Mouse (Mus musculus) small intestine, adult 2 months (tissue): ENCODE measurements around the gene Paqr4. TPM values are rescaled to one million over a fixed set of nuclear protein-coding genes. Genes with fewer than 3 reads are reported as not detected.

Source experiments
- H3K27ac ChIP-seq: fragments of 200-500 bp; 2 replicates; pipeline ENCODE4 v1.5.1; 2012; ENCODE audit warnings: low read depth, low read length, control low read depth, inconsistent platforms; ENCODE audit not compliant: insufficient read depth
- H3K27me3 ChIP-seq: fragments of 200-500 bp; 2 replicates; pipeline ENCODE4 v1.6.1; 2012; ENCODE audit warnings: mild to moderate bottlenecking, moderate library complexity, low read length, inconsistent platforms; ENCODE audit not compliant: control insufficient read depth, insufficient read depth
- H3K36me3 ChIP-seq: fragments of 200-500 bp; 2 replicates; pipeline ENCODE4 v1.6.1; 2012; ENCODE audit warnings: mild to moderate bottlenecking, low read length, control low read depth, inconsistent platforms; ENCODE audit not compliant: control insufficient read depth, insufficient read depth
- H3K4me1 ChIP-seq: fragments of 200-500 bp; 2 replicates; pipeline ENCODE4 v1.6.1; 2012; ENCODE audit warnings: low read length, inconsistent platforms, mixed read lengths; ENCODE audit not compliant: control insufficient read depth, insufficient read depth, insufficient read length
- H3K4me3 ChIP-seq: fragments of 200-500 bp; 2 replicates; pipeline ENCODE4 v1.5.1; 2012; ENCODE audit warnings: low read depth, mild to moderate bottlenecking, control low read depth, inconsistent platforms, low read length, moderate library complexity
- CTCF ChIP-seq: fragments of 200-500 bp; IDR thresholded peaks from 2 replicates; pipeline ENCODE4 v1.5.1; 2012; ENCODE audit warnings: low read depth, mild to moderate bottlenecking, control low read depth, inconsistent platforms, low read length, moderate library complexity, mixed read lengths; ENCODE audit not compliant: insufficient replicate concordance, insufficient read length; ENCODE audit errors: extremely low read depth
- POLR2A ChIP-seq: fragments of 200-500 bp; IDR thresholded peaks from 2 replicates; pipeline ENCODE4 v1.6.1; 2012; ENCODE audit warnings: low read depth, mild to moderate bottlenecking, control low read depth, inconsistent platforms, low read length, moderate library complexity
- WGBS: fragments of 180-500 bp; shearing (Covaris S2); methylation state at CpG from one replicate; pipeline ENCODE4 v1.1.7; 2018; 5-methylcytosine and 5-hydroxymethylcytosine counted together
- polyA plus RNA-seq: library from polyadenylated mRNA; depleted of rRNA; stranded (reverse); fragments of >200 nt; gene quantifications from 2 replicates; pipeline ENCODE4 v1.2.3, GENCODE M21; 2012

Paqr4 gene
- polyA plus RNA-seq, 1 experiment: 152 TPM

DNA sequence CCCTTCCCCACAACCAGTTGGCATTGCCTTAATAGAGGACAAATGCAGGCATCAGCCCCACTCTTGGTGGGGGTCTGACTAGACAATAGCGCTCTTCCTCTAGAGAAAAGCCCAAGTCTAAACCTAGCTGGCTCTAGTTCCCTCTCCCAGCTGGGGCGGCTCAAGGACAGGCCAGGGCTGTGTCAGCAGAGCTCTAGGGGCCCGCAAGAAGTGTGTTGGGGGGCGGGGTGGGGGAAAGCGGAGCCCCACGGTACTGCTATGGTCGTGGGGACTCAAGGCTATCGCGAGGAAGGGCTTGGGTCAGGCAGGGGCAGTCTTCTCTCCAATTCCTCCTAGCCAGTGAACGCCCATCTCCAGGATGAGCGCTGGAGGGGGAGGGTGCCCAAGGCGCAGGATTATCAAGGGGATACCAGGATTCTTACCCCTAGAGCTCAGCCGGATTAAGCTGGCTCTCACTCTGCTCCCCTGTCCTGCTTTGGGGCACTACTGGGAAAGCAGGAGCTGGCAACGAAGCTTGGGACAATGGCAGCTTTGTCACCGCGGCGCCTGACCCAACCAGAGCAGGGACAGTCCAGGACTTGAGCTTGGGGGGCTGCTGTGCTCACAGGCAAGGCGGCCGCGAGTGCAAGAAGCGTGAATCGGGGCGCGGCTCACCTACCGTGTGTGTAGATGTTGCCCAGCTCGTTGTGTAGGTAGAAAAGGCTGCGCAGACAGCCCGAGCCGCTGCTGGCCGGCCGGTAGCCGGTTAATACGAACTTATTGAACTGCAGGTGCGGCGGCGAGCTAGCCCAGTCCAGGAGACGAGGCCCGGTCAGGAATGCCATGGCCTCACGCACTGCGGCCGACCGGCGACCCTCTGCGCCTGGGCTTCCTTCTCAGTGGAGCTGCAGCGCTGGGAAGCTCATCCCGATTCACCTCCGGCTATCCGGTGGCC is 1.2 kb downstream of the Paqr4 start:
- Histone ChIP-seq H3K27ac (peak overlapping the region; percentile 76), H3K36me3 (peaks cover 20% of the 10 kb centered on the region), H3K27me3 (peaks cover under 1% of the 10 kb centered on the region; the same call in 1 of the 2 replicates), H3K4me1 (peaks cover 31% of the 10 kb centered on the region), H3K4me3 (peak overlapping the region; percentile 77)
- 5% methylated on average over 48 of the region's 48 CpGs for WGBS
- no peak for TF ChIP-seq POLR2A
- no peak for TF ChIP-seq CTCF

- peaks cover 20% of the 10 kb centered on the region for H3K36me3 ChIP-seq
- H3K4me1 ChIP-seq: peaks cover 31% of the 10 kb centered on the region
- H3K4me3 ChIP-seq: peak overlapping the region; percentile 77
- H3K27ac ChIP-seq: peak overlapping the region; percentile 24; the same call in 1 of the 2 replicates
- no peaks in the 10 kb centered on the region for H3K27me3 ChIP-seq
- TF ChIP-seq POLR2A: no peak
- no peak for TF ChIP-seq CTCF
- 70% methylated on average over 2 of the region's 2 CpGs for WGBS
Measured at GRCm38 (mm10) chr17:23738836-23739201, 1.8 kb downstream of the Paqr4 start.

DNA sequence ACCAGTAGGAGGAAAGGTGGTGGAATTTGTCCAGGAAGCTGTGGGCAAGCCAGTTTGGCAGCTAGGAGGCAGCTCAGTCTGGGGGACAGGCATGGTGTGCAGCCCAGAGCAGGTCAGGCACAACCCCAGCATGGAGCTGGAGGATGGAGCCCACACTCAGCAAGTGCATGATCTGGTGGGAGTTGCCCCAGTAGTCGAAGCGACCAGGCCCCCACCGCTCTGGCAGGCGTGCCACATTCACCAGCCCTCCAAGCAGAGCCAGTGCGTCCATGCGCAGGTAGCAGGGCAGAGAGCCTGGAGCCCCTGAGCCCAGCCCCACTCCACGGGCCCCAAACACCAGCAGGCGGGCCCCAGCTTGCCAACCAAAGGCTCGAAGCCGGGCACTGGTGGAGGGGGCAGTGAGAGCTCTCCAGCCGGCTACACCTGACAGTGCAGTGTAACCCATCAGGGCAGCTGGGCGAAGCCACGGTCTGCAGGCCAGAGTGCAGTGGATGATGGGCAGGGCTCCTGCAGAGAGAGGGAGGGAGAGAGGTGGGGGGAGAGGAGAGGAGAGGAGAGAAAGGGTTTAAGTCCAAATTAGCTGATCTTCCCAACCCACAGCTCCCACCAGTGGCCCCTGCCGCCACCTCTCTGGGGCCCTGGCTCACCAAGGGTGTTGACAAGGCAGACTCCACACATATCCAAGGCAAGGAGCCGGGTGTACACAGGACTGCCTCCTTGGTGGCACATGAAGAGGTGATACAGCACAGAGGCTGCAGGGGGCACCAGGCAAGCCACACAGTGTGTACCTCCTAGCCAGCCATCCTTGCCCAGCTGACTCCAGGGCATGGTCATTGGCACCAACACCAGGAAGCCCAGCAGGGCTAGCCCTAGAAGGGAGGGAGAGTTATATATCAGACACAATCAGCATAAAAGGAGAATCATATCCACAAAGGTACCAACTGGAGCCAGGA is 2.9 kb downstream of the Paqr4 start:
- peaks cover 26% of the 10 kb centered on the region for H3K4me1 ChIP-seq
- 78% methylated on average over 15 of the region's 15 CpGs for WGBS
- H3K4me3 ChIP-seq: no peak overlapping the region
- TF ChIP-seq CTCF: peak; percentile 24; the same call in 1 of the 2 replicates
- no peak; the same call in 1 of the 2 replicates for TF ChIP-seq POLR2A
- peaks cover 20% of the 10 kb centered on the region for H3K36me3 ChIP-seq
- H3K27me3 ChIP-seq: no peaks in the 10 kb centered on the region
- H3K27ac ChIP-seq: peak overlapping the region; percentile 24; the same call in 1 of the 2 replicates

GRCm38 (mm10) chr17:23734341-23734740 is 6.3 kb downstream of the Paqr4 start:
- H3K27ac ChIP-seq: no peak overlapping the region
- peaks cover 9% of the 10 kb centered on the region; the same call in 1 of the 2 replicates for H3K4me1 ChIP-seq
- H3K27me3 ChIP-seq: no peaks in the 10 kb centered on the region
- no peak overlapping the region for H3K4me3 ChIP-seq
- H3K36me3 ChIP-seq: peaks cover 20% of the 10 kb centered on the region
- no peak for TF ChIP-seq POLR2A
- no peak for TF ChIP-seq CTCF
- WGBS: 12% methylated on average over 1 of the region's 1 CpGs

DNA sequence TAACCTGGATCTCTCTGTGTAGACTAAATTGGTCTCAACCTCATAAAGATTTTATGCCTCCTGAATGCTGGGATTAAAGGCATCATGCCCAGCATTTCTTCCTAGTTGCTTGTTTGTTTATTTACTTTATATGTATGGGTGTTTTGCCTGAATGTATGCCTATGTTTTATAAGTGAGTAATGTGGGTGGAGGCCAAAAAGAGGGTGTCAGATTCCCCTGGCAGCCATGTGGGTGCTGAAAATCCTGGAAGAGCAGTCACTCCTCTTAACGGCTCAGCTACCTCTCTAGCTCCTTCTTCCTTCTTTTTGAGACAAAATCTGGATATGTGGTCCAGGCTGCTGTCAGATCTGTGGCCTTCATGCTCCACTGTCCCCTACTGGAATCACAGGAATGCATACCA is 10.2 kb downstream of the Paqr4 start:
- Histone ChIP-seq H3K36me3 (peaks cover under 1% of the 10 kb centered on the region; the same call in 1 of the 2 replicates), H3K27ac (no peak overlapping the region), H3K27me3 (no peaks in the 10 kb centered on the region), H3K4me3 (no peak overlapping the region), H3K4me1 (peaks cover 11% of the 10 kb centered on the region; the same call in 1 of the 2 replicates)
- TF ChIP-seq CTCF (no peak), POLR2A (no peak)
- 39% methylated on average over 1 of the region's 1 CpGs for WGBS

DNA sequence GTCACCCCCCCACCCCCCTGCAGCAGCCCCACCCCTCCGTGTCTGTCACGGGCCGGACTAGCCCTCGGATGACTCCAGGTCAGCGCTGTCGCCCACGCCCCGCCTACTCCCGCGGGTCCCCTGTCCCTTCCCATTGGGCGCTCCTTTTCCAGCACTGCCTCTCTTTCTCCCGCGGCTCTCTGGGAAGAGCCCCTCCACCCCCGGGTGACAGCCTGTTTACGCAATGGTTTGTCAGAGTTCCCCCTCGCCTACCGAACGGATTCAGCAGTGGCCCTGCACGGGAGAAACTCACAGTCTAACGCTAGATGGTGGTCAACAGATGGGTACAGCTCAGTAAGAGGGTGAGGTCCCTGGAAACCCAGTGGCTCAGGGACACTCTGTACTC is 13.9 kb downstream of the Paqr4 start:
- H3K27ac ChIP-seq: peak overlapping the region; percentile 14; the same call in 1 of the 2 replicates
- WGBS: under 1% methylated on average over 20 of the region's 20 CpGs

More for the DNA sequence above, 13.9 kb downstream of the Paqr4 start:
- Histone ChIP-seq H3K27me3 (no peaks in the 10 kb centered on the region), H3K4me3 (peak overlapping the region; percentile 91), H3K4me1 (peaks cover 15% of the 10 kb centered on the region; the same call in 1 of the 2 replicates), H3K36me3 (no peaks in the 10 kb centered on the region)
- no peak for TF ChIP-seq CTCF
- no peak for TF ChIP-seq POLR2A
